ENCODE assay signal across 10 mouse cellular contexts in the genomic region with DNA sequence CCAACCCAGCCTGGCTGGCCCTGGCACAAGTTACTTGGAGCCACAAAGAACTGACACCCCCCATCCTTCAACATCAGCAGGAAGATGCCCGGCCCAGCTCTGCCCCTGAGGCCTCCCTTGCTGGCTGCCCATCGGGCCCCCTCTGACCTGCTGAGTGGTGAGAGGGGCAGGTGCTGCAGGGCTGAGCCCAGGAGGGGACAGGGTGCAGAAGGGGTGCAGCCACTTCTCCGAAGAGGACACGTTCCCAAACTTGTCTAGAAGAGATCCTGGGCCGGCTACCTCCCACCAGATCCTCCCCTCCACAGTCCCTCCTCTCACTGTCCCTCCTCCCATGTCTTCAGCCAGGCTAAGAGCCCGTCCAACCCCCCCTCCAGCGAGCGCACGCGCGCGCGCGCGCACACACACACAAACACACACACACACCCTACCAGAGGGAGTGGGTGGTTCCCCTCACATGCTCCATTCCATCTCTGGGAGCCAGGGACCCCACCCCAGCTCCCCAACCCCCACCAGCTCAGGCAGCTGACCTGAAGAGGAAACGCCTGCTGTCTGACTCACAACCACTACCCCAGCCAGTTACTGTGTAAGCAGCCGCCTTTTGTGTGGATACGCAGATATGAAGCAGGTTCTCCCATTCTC. TPM values are rescaled to one million over a fixed set of nuclear protein-coding genes. Genes with fewer than 3 reads are reported as not detected.
DNase-seq lines count a peak whose midpoint lies in the region; ATAC-seq and TF ChIP-seq lines count a peak whose summit lies in the region.
"Had no signal": no experiment of that assay in that cellular context is flagged by ENCODE, and none has a peak within 500 bp of the region (broad histone marks: within the 10 kb centered on the region; RNA-seq: fewer than 3 reads in every experiment).

No protein-coding gene starts in this region.

- H3K79me3 ChIP-seq in C2C12 (ENCODE audit: low read depth), result peaks cover 12% of the 10 kb centered on the region

- H3K4me2 ChIP-seq in forebrain, embryonic 13.5 days, result no peak overlapping the region

- no peak for TF ChIP-seq POLR2A in lung, adult 2 months (IDR thresholded peaks at IDR 0.05; ENCODE audit: borderline replicate concordance, extremely low read depth, low read depth, low read length)

- ATAC-seq in Patski, result peak; percentile 18
- ATAC-seq in forebrain, embryonic 13.5 days, result no peak

- DNase-seq in Patski (ENCODE audit: low read depth, low spot score), result no peak
- DNase-seq in heart, embryonic 10.5 days (ENCODE audit: low spot score), result no peak
- DNase-seq in lung, adult 2 months, result no peak
- no peak for DNase-seq in layer of hippocampus, adult 2 months (ENCODE audit: low spot score in 2 of 2)
- DNase-seq in frontal cortex, postnatal 14 days (ENCODE audit: low spot score in 2 of 2), result no peak
- no peak for DNase-seq in adrenal gland, adult 18-20 months (ENCODE audit: low spot score in 2 of 2)
- DNase-seq: adrenal gland, postnatal 10 days had no signal

- WGBS in heart, embryonic 10.5 days, result 51% methylated on average over 18 of the region's 18 CpGs
- WGBS in lung, adult 2 months, result 22% methylated on average over 18 of the region's 18 CpGs
- 75% methylated on average over 18 of the region's 18 CpGs for WGBS in forebrain, embryonic 13.5 days

- POLR2A ChIA-PET in Patski (lab: Charles Lee), result no interaction called here

- peak overlapping the region; percentile 85 for H3ac ChIP-seq in C2C12 (ENCODE audit: control insufficient read depth, insufficient read length, low read depth)

- peak overlapping the region; percentile 70 for H3K27ac ChIP-seq in heart, embryonic 10.5 days
- H3K27ac ChIP-seq in layer of hippocampus, adult 2 months, result no peak overlapping the region
- no peak overlapping the region for H3K27ac ChIP-seq in forebrain, embryonic 13.5 days

- H3K9me3 ChIP-seq in heart, embryonic 10.5 days, result no peaks in the 10 kb centered on the region
- H3K9me3 ChIP-seq in forebrain, embryonic 13.5 days (replicated peaks), result no peaks in the 10 kb centered on the region

- in situ Hi-C loops in Patski (cut with MboI; ENCODE audit: low pct_unique_long_range_greater_than_20kb), result loop anchor here (5.0 kb wide), 2 partner anchors 47 to 48 kb away; no protein-coding TSS in a partner anchor

- H3K27me3 ChIP-seq in C2C12 (ENCODE audit: control insufficient read depth, insufficient read depth, insufficient read length) (no peaks in the 10 kb centered on the region), Patski (no peaks in the 10 kb centered on the region)
- peaks cover 34% of the 10 kb centered on the region for H3K27me3 ChIP-seq in heart, embryonic 10.5 days (ENCODE audit: insufficient read depth, poor library complexity, severe bottlenecking)
- peaks cover 12% of the 10 kb centered on the region for H3K27me3 ChIP-seq in forebrain, embryonic 13.5 days

- no peaks in the 10 kb centered on the region for H3K36me3 ChIP-seq in C2C12 (ENCODE audit: control insufficient read depth, insufficient read depth)
- H3K36me3 ChIP-seq in heart, embryonic 10.5 days, result no peaks in the 10 kb centered on the region
- H3K36me3 ChIP-seq in forebrain, embryonic 13.5 days (ENCODE audit: poor library complexity, severe bottlenecking), result no peaks in the 10 kb centered on the region

- no peak overlapping the region for H3K9ac ChIP-seq in forebrain, embryonic 13.5 days

- peaks cover 57% of the 10 kb centered on the region for H3K4me1 ChIP-seq in heart, embryonic 10.5 days
- peaks cover 14% of the 10 kb centered on the region; the same call in 1 of the 2 replicates for H3K4me1 ChIP-seq in lung, adult 2 months (ENCODE audit: control insufficient read depth, insufficient read depth, low read length)
- peaks cover 5% of the 10 kb centered on the region; the same call in 1 of the 2 replicates for H3K4me1 ChIP-seq in forebrain, embryonic 13.5 days

- peak overlapping the region; percentile 41 for H3K4me3 ChIP-seq in C2C12 (ENCODE audit: insufficient read depth, poor library complexity, severe bottlenecking)
- H3K4me3 ChIP-seq in heart, embryonic 10.5 days, result 0 out of 2 replicates have a peak overlapping the region, but pooled peaks have one; percentile 15
- peak overlapping the region; percentile 19 for H3K4me3 ChIP-seq in lung, adult 2 months (replicated peaks; ENCODE audit: extremely low read depth, low read depth, low read length)
- no peak overlapping the region for H3K4me3 ChIP-seq in layer of hippocampus, adult 2 months
- H3K4me3 ChIP-seq in forebrain, embryonic 13.5 days, result no peak overlapping the region

- CTCF ChIA-PET in Patski (lab: Charles Lee), result interaction anchor here (1.3 to 2.2 kb wide), 3 partner anchors 48 to 71 kb away, joined by 3 to 8 read pairs (median 3); no protein-coding TSS in a partner anchor

- H3K79me2 ChIP-seq in C2C12 (ENCODE audit: control insufficient read depth, insufficient read depth), result peaks cover 55% of the 10 kb centered on the region

- no peak for TF ChIP-seq CTCF in C2C12 (IDR thresholded peaks at IDR 0.05; ENCODE audit: control insufficient read depth, insufficient read depth, insufficient read length)
- TF ChIP-seq CTCF in Patski (IDR thresholded peaks at IDR 0.05), result no peak
- no peak for TF ChIP-seq CTCF in lung, adult 2 months (IDR thresholded peaks at IDR 0.05; ENCODE audit: insufficient read depth, low read length)
- TF ChIP-seq CTCF in layer of hippocampus, adult 2 months (conservative IDR thresholded peaks at IDR 0.05), result no peak

TF ChIP-seq in C2C12, 6 proteins besides CTCF, POLR2A, EP300 and RAD21:
- no peak for TF ChIP-seq MYOG (IDR thresholded peaks at IDR 0.05; ENCODE audit: control insufficient read depth, extremely low read depth, insufficient read length)
- TF ChIP-seq MYOD1 (IDR thresholded peaks at IDR 0.05; ENCODE audit: control insufficient read depth, insufficient read length, low read depth), result peak; percentile 21

RNA-seq across cellular contexts. Expression of a gene that starts 6.9 kb away (rescaled TPM):
- polyA plus RNA-seq in C2C12 (2012; fragmentation: generic; extraction: Trizol) (15.8 TPM), Patski (2021) (44.1 TPM)
- 0.53 and 0.71 TPM in 2 replicates for polyA plus RNA-seq in heart, embryonic 10.5 days (2016; fragmentation: Nextera tagmentation; extraction: Ambion mirVana)
- 9.3 and 13.3 TPM in 2 replicates for polyA plus RNA-seq in lung, adult 2 months (2012; rRNA removed)
- total RNA-seq in layer of hippocampus, adult 2 months (2021), result 1 to 10 TPM; 3.3 to 3.5 TPM
- polyA plus RNA-seq in forebrain, embryonic 13.5 days (2015; fragmentation: Nextera tagmentation; extraction: Ambion mirVana), result 0.25 and 0.35 TPM in 2 replicates
- total RNA-seq in adrenal gland, adult 18-20 months (2021), result 1 to 10 TPM; 4.2 to 9.4 TPM
- total RNA-seq: neutrophil, adult 5-6 weeks had no signal

RNA-seq across cellular contexts. Expression of a gene that starts 13.2 kb away (rescaled TPM):
- 25.2 TPM for polyA plus RNA-seq in C2C12 (2012; fragmentation: generic; extraction: Trizol)
- 46.3 TPM for polyA plus RNA-seq in Patski (2021)
- 13.0 and 14.9 TPM in 2 replicates for polyA plus RNA-seq in heart, embryonic 10.5 days (2016; fragmentation: Nextera tagmentation; extraction: Ambion mirVana)
- polyA plus RNA-seq in lung, adult 2 months (2012; rRNA removed), result 9.4 and 10.0 TPM in 2 replicates
- 10 to 100 TPM; 12.8 to 13.2 TPM for total RNA-seq in layer of hippocampus, adult 2 months (2021)
- 12.6 and 15.2 TPM in 2 replicates for polyA plus RNA-seq in forebrain, embryonic 13.5 days (2015; fragmentation: Nextera tagmentation; extraction: Ambion mirVana)
- total RNA-seq in adrenal gland, adult 18-20 months (2021), result 1 to 10 TPM; 6.3 to 6.8 TPM

RNA-seq across cellular contexts. Expression of a gene that starts 33.6 kb away (rescaled TPM):
- polyA plus RNA-seq in C2C12 (2012; fragmentation: generic; extraction: Trizol) (61.9 TPM), Patski (2021) (23.5 TPM)
- 66.5 and 98.2 TPM in 2 replicates for polyA plus RNA-seq in heart, embryonic 10.5 days (2016; fragmentation: Nextera tagmentation; extraction: Ambion mirVana)
- 17.0 and 21.4 TPM in 2 replicates for polyA plus RNA-seq in lung, adult 2 months (2012; rRNA removed)
- 10 to 100 TPM in 1 of 2 experiments, 1 to 10 TPM in 1; 7.1 to 10.8 TPM for total RNA-seq in layer of hippocampus, adult 2 months (2021)
- 123 and 134 TPM in 2 replicates for polyA plus RNA-seq in forebrain, embryonic 13.5 days (2015; fragmentation: Nextera tagmentation; extraction: Ambion mirVana)
- total RNA-seq in adrenal gland, adult 18-20 months (2021), result 10 to 100 TPM; 13.9 to 14.3 TPM

RNA-seq across cellular contexts. Expression of a gene that starts 35.1 kb away (rescaled TPM):
- polyA plus RNA-seq in C2C12 (2012; fragmentation: generic; extraction: Trizol) (not detected), Patski (2021) (0.15 TPM)
- polyA plus RNA-seq in heart, embryonic 10.5 days (2016; fragmentation: Nextera tagmentation; extraction: Ambion mirVana), result 0.57 and 2.9 TPM in 2 replicates
- 78.2 and 90.1 TPM in 2 replicates for polyA plus RNA-seq in lung, adult 2 months (2012; rRNA removed)
- total RNA-seq in layer of hippocampus, adult 2 months (2021), result 1 to 10 TPM; 8.6 to 9.7 TPM
- polyA plus RNA-seq in forebrain, embryonic 13.5 days (2015; fragmentation: Nextera tagmentation; extraction: Ambion mirVana), result 2.9 and 3.8 TPM in 2 replicates
- total RNA-seq in adrenal gland, adult 18-20 months (2021), result 10 to 100 TPM; 11.2 to 18.1 TPM

Comparison
In these comparisons a context has a peak if more than half of its experiments do, and no peak if none do; other contexts are left out.
1. H3K4me3 ChIP-seq: peak in C2C12 (single experiment), heart, embryonic 10.5 days (single experiment) and lung, adult 2 months (single experiment); none in layer of hippocampus, adult 2 months (single experiment) and forebrain, embryonic 13.5 days (single experiment).